Mouse (Mus musculus): ENCODE results near the gene Bsph1.
A peak's percentile ranks its signal among the peaks of the same experiment; 100 is the strongest.
"Not testable (repeated sequence)": the region's sequence is repeated elsewhere in the genome, so short reads cannot be mapped to it uniquely, and the experiment has no call there.

Bsph1 gene

DNA sequence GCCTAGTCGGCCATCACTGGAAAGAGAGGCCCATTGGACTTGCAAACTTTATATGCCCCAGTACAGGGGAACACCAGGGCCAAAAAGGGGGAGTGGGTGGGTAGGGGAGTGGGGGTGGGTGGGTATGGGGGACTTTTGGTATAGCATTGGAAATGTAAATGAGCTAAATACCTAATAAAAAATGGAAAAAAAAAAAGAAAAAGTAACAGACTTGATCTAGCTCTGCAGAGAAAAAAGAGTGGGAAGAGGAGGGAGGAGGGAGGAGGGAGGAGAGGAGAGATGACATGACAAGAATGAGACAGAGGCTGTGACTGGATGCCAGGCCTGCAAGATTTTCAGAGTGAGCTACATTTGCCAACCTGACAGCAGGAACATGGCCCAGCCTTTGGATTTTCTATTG, at the start of gene Bsph1:
Gene Bsph1 (plus strand): TSS at position 301 of the 400 bp plus-strand sequence.
- not testable (repeated sequence) for DNase-seq

DNA sequence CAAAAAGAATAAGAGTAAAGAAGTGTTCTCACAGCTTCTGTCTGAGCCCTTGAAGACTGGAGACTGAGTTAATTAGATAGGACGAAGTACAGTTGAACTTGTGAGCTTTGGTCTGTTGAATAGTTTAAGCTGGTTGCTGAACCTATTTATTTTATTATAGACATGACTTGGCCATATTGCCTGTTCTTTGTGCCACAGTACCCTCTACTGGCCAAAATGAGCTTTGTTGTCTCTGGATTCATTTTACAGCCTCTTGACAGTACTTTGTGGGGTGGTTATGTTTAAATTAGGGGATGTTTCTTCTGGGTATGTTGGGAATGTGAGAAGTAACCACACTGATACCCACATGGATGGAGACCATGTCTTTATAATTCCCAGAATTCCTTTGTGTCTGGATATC, 60.9 kb downstream of the Bsph1 start:
- peak; percentile 3 for DNase-seq

Data from retina, postnatal 1 day (tissue).